Mouse (Mus musculus) hematopoietic stem cell, adult 5-6 weeks (primary cell): ENCODE data around the gene Rpl41. TPM values are rescaled to one million over a fixed set of nuclear protein-coding genes. Genes with fewer than 3 reads are reported as not detected.
"Not testable (repeated sequence)": the region's sequence is repeated elsewhere in the genome, so short reads cannot be mapped to it uniquely, and the experiment has no call there.

Experiments
- ATAC-seq, 2 experiments: fragments of 125-278 bp in 1 of 2; replicated peaks in 1 of 2; 2 replicates each; pipeline ENCODE4 v1.8.0; 2016 to 2017; ENCODE audit warnings: inconsistent platforms in 2 of 2, mild to moderate bottlenecking in 2 of 2, moderate number of reproducible peaks in 2 of 2, low read depth in 1 of 2, moderate TSS enrichment in 1 of 2; ENCODE audit not compliant: low FRiP score in 2 of 2, poor library complexity in 2 of 2, severe bottlenecking in 2 of 2, insufficient read depth in 1 of 2, low TSS enrichment in 1 of 2
- total RNA-seq: library from RNA; stranded (forward); fragments of 172-1452, 232-1000 nt; gene quantifications from 2 replicates; pipeline ENCODE4 v1.2.3, GENCODE M21; 2017

Rpl41 gene
- total RNA-seq, 1 experiment from 2014 or later = 2,366 TPM

DNA sequence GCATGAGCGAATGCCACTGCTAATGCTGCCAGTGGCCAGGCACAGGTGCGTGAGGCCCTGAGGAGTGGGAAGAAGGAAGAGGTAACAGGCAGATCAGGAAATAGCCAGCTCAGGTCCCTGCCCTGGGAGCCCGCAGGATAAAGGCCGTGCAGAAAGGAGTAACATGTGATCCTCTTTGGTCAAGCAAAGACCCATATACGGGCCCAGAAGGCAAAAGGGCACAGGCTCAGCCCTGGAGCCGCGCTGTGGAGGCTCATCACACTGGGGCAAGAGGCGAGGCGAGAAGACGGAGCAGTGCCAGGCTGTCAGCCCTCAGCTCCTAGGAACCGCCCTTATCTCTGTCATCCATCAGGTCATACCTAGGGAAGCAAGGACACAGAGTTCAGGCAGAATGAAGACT, 38.8 kb downstream of the Rpl41 start:
- no peak for ATAC-seq

- no peak for ATAC-seq
These were observed 39.3 kb downstream of the Rpl41 start for GRCm38 (mm10) chr10:128509831-128510230.

DNA sequence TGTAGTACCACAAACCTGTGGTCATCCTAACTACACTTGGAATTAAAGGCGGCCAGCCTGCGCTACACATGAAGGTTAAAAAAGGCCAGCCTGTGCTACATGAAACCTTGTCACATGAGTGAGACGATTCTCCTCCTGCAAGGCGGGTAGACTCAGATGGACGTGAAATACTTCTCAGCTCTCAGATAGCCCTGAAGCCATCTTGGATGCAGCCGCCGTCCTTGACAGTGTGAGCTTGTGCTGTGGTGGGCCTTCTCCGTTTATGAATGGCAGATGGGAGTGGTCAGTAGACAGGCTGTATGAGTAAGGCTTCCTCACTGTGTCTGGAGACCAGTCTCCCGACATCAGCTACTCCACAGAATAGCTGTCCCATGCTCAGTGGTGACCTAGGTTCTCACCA, 39.9 kb downstream of the Rpl41 start:
- no peak for ATAC-seq

GRCm38 (mm10) chr10:128508260-128508659, 40.8 kb downstream of the Rpl41 start:
- ATAC-seq = no peak

DNA sequence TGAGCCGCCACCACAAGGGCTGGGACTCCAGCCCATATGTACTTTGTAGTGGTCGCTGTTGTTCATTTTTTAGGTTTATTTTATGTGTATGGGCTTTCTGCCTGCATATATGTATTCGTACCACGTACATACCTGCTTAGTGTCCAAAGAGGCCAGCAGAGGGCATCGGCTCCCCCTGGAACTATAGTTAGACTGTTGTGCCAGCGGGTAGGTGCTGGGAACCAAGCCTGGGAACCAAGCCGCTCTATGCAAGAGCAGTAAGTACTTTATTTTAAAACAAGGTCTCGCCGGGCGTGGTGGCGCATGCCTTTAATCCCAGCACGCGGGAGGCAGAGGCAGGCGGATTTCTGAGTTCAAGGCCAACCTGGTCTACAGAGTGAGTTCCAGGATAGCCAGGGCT, 43.1 kb downstream of the Rpl41 start:
- ATAC-seq = no peak

GRCm38 (mm10) chr10:128505371-128505667, 43.8 kb downstream of the Rpl41 start:
- ATAC-seq = not testable (repeated sequence)

DNA sequence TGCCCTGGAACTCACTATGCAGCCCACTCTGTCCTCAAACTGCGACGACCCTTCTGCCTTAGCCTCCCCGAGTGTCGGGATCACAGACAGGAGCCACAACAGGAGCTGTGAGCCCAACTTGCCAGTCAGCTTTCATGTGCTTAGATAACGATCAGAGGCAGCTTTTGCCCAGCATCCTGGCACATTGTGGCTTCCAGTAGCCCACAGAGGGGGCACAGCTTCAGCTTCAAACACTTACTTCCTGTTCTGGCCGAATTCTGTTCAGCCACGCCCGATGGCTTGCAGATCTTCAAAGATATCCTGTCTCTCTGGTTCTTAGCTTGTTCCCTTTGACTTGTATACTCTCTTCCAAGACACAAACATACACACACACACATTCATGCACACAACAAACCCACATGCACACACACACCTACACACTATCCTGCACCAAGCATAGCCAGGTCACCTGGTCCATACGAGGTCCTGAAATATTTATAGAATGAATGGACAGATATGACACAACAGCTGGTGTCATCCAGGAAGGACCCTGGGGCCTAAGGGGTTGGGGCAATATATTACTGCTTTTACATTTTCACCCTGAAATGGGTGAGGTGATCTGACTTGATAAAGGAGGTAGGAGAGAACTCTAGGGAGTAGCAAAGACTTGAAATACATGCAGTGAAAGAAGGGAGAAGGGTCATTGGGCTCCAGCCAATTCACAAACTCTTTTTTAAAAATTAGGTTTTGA, 44.3 kb downstream of the Rpl41 start:
- ATAC-seq = peak; percentile 86 to 94

DNA sequence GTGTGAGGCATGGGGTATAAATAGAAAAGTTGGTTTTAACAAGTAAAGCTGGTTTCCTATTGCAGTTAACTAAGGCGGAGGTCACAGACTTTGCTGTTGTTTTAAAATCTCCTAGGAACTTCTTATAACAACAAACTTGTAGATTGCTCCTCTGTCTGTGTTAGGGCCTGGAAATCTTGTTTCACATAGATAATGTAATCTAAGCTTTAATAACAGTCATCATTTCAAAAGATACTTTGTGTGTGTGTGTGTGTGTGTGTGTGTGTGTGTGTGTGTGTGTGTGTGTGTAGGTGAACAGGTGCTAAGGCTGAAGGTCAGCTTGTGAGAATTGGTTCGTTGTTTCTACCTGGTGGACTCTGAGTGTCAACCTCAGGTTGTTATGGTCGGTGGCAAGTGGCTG, 45.1 kb downstream of the Rpl41 start:
- no peak for ATAC-seq

- no peak for ATAC-seq
These were observed 45.6 kb downstream of the Rpl41 start for GRCm38 (mm10) chr10:128503532-128503931.

- no peak for ATAC-seq
These were observed 46.8 kb downstream of the Rpl41 start for GRCm38 (mm10) chr10:128502341-128502740.

DNA sequence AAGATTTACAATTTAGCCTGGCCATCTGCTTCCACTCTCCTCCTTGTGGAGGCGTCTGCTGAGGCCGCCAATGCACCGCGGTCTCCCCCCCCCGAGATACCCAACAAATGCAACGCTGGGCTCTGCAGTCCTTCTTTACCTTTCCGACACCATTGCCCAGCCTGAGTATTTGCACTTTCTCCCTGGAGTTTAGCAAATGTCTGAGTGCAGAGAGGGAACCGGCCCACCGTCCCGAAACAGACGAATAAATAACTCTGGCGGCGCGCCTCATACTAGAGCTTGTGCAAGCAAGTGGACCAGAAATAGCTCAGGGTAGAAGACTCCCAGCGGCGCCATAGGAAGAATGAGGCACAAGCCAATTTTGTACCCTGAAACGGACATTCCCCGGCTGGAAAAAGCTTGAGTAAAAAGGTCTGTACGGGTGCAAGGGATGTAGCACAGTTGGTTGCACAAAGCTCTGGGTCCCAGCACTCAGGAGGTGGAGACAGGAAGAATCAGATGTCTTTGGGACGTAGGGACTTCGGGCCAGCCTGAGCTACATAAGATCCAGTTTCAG, 49.9 kb downstream of the Rpl41 start:
- ATAC-seq = 0 out of 4 replicates have a peak, but pooled peaks of 1 of the 2 experiments have one; percentile 11

DNA sequence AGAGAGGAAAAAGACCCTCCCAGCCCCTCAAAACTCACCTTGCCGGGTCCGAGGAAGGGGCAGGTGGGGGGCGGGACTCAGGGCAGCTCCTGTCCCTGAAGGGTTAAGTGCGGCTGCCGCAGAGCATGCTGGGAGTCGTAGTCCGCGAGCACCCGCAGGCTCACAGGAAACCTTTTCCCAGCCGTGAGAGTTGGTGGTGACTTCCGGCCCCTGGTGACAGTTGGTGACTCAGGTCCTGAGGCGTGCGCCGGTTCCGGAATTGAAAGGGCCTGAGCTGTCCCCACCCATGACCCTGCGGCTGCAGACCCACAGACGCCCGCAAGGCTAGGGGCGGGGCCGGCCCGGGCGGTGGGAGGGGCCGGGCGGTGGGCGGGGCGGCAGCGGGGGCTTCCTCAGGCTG, 50.5 kb downstream of the Rpl41 start, which contains the start of gene Myl6b:
Gene Myl6b, minus strand, starts transcription at position 96 of the 400 bp plus-strand sequence.
- peak; percentile 83 to 86 for ATAC-seq

Other genes starting within 250 kb of the Rpl41 start
- 12.7 and 16.9 TPM in 2 replicates for gene Pan2, start 246.0 kb downstream of the Rpl41 start, total RNA-seq
- gene Cnpy2, start 226.8 kb downstream of the Rpl41 start, total RNA-seq = 106 and 135 TPM in 2 replicates
- 69.8 and 79.5 TPM in 2 replicates for gene Cs, start 211.6 kb downstream of the Rpl41 start, total RNA-seq
- 8.1 and 8.7 TPM in 2 replicates for gene Coq10a, start 180.3 kb downstream of the Rpl41 start, total RNA-seq
- gene Ankrd52, start 172.2 kb downstream of the Rpl41 start, total RNA-seq = 8.9 and 12.1 TPM in 2 replicates
- gene Slc39a5, start 148.1 kb downstream of the Rpl41 start, total RNA-seq = not detected in 2 replicates
- gene Nabp2, start 137.8 kb downstream of the Rpl41 start, total RNA-seq = 57.0 and 106 TPM in 2 replicates
- gene Rnf41, start 137.6 kb downstream of the Rpl41 start, total RNA-seq = 18.4 and 20.7 TPM in 2 replicates
- 83.2 and 92.7 TPM in 2 replicates for gene Smarcc2, start 90.1 kb downstream of the Rpl41 start, total RNA-seq
- gene Myl6, start 55.2 kb downstream of the Rpl41 start, total RNA-seq = 988 and 1,295 TPM in 2 replicates
- gene Myl6b, start 50.6 kb downstream of the Rpl41 start, total RNA-seq = 1.3 and 3.9 TPM in 2 replicates
- gene Esyt1, start 23.4 kb downstream of the Rpl41 start, total RNA-seq = 70.7 and 75.9 TPM in 2 replicates
- 13.9 and 16.3 TPM in 2 replicates for gene Zc3h10, start 1.5 kb downstream of the Rpl41 start, total RNA-seq
- gene Pa2g4, start 16.7 kb upstream of the Rpl41 start, total RNA-seq = 225 and 337 TPM in 2 replicates
- gene Erbb3, start 40.3 kb upstream of the Rpl41 start, total RNA-seq = 0.99 and 1.8 TPM in 2 replicates
- 1,013 and 1,172 TPM in 2 replicates for gene Rps26, start 77.4 kb upstream of the Rpl41 start, total RNA-seq
- gene Ikzf4, start 96.7 kb upstream of the Rpl41 start, total RNA-seq = 0.06 and 0.50 TPM in 2 replicates
- 7.7 and 8.0 TPM in 2 replicates for gene Suox, start 124.8 kb upstream of the Rpl41 start, total RNA-seq
- gene Rab5b, start 147.0 kb upstream of the Rpl41 start, total RNA-seq = 36.4 and 51.5 TPM in 2 replicates
- 1.2 and 1.8 TPM in 2 replicates for gene Pmel, start 154.9 kb upstream of the Rpl41 start, total RNA-seq
- gene Cdk2, start 155.7 kb upstream of the Rpl41 start, total RNA-seq = 72.5 and 89.6 TPM in 2 replicates
- gene Dgka, start 195.6 kb upstream of the Rpl41 start, total RNA-seq = 15.4 and 17.8 TPM in 2 replicates
- 29.2 and 57.2 TPM in 2 replicates for gene Pym1, start 198.6 kb upstream of the Rpl41 start, total RNA-seq
- 1.0 TPM in 1 of 2 replicates, not detected in the other for gene Mmp19, start 241.6 kb upstream of the Rpl41 start, total RNA-seq